Mouse (Mus musculus) forebrain, embryonic 11.5 days (tissue): ENCODE measurements at regions not wholly inside any gene's neighbourhood (a gene's known extent, or its start where the extent isn't known, plus 50 kb on each side); places are given as distances from the start of the nearest gene placed in this dataset.

Source experiments
- ATAC-seq: fragments of 200-750 bp; cut with Nextera tagmentation; replicated peaks from 2 replicates; pipeline ENCODE4 v1.8.0; 2017; ENCODE audit warnings: moderate TSS enrichment; ENCODE audit not compliant: low FRiP score
- DNase-seq: peaks from one replicate; pipeline ENCODE4 v3.0.0-alpha.2; 2017; ENCODE audit warnings: low spot score
- H3K27ac ChIP-seq: fragments of 300-500 bp; sonication (generic); 2 replicates; pipeline ENCODE4 v1.5.1; 2014; ENCODE audit warnings: low read depth, low read length
- H3K27me3 ChIP-seq: fragments of 300-500 bp; sonication (generic); 2 replicates; pipeline ENCODE4 v1.6.1; 2014; ENCODE audit warnings: mild to moderate bottlenecking, low read length, mixed read lengths; ENCODE audit not compliant: control insufficient read depth, insufficient read depth
- H3K36me3 ChIP-seq: fragments of 300-500 bp; sonication (generic); 2 replicates; pipeline ENCODE4 v1.6.1; 2014; ENCODE audit warnings: mild to moderate bottlenecking, low read length, moderate library complexity, mixed read lengths; ENCODE audit not compliant: control insufficient read depth, insufficient read depth
- H3K4me1 ChIP-seq: fragments of 300-500 bp; sonication (generic); replicated peaks from 2 replicates; pipeline ENCODE4 v1.6.1; 2014; ENCODE audit warnings: low read length, mixed read lengths; ENCODE audit not compliant: control insufficient read depth, insufficient read depth
- H3K4me2 ChIP-seq: fragments of 300-500 bp; sonication (generic); 2 replicates; pipeline ENCODE4 v1.6.1; 2014; ENCODE audit warnings: low read depth, mild to moderate bottlenecking, low read length, moderate library complexity, mixed read lengths; ENCODE audit not compliant: severe bottlenecking
- H3K4me3 ChIP-seq: fragments of 300-500 bp; sonication (generic); 2 replicates; pipeline ENCODE4 v1.5.1; 2014; ENCODE audit warnings: low read depth, low read length
- H3K9ac ChIP-seq: fragments of 300-500 bp; sonication (generic); 2 replicates; pipeline ENCODE4 v1.6.1; 2014; ENCODE audit warnings: low read length
- H3K9me3 ChIP-seq: fragments of 300-500 bp; sonication (generic); 2 replicates; pipeline ENCODE4 v1.6.1; 2016; ENCODE audit warnings: low read length, mixed read lengths; ENCODE audit not compliant: control insufficient read depth
- WGBS: fragments of 180-500 bp; shearing (Covaris S2); extraction: QIAGEN DNeasy Blood & Tissue Kit; methylation state at CpG from one replicate; pipeline ENCODE4 v1.1.7; 2014; 5-methylcytosine and 5-hydroxymethylcytosine counted together

DNA sequence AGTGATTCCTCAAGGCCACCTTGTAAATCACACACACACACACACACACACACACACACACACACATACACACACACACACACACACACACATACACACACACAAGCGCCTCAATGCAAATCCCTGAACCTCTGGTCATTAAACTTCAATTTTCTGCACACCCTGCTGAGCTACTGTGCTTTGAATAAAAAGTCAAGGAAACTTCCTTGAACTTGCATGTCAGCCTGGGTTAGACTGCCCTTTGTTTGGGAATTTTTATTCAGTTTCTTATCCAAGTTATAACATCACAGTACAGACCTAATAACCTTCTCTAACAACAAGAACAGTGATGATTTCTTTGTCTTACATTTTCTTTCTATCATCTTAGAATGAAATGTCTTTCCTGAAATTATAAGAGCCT, 528.1 kb upstream of the Cdh11 start:
- no peak for DNase-seq
- H3K27me3 ChIP-seq = peaks cover 64% of the 10 kb centered on the region
- 35% methylated on average over 1 of the region's 1 CpGs for WGBS
- ATAC-seq = no peak
- no peaks in the 10 kb centered on the region for H3K9me3 ChIP-seq
- H3K4me1 ChIP-seq = peaks cover 6% of the 10 kb centered on the region; the same call in 1 of the 2 replicates
- H3K27ac ChIP-seq = no peak overlapping the region
- no peak overlapping the region for H3K4me3 ChIP-seq
- no peak overlapping the region for H3K9ac ChIP-seq
- H3K36me3 ChIP-seq = no peaks in the 10 kb centered on the region
- H3K4me2 ChIP-seq = no peak overlapping the region

DNA sequence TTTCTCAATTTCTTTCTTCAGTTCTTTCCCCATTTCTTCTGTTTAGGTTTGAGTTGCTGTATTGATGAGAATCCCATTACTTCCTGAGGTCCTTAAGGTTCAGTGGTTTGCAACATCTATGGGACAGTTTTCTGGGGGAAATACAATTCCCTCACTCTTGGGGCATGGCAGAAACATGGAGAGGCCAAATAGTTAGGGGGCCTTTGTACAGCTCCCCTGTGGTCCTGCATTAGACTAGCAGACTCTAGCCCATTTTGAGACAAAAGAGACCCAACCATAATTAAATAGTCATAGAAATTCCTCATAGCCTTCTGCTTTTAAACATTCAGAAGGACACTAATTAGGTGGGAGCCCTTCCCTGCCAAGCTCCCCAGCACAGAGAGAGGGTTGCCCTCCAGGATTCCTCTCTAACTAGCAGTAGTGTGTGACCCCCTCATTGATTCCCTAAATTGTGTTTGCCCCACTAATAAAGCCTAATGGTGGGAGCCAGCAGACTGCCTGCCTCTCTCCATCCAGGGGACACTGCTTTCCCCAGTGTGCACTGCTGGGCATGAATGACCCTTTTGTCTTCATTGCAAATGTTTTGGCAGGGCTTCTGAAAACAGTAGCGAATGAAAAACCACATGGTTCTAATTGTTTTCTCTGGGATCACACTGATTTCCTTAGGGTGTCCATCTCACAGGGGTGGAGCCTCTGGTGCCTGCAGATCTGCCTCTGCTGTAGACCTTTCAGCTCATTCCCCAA, 529.0 kb upstream of the Cdh11 start:
- Histone ChIP-seq H3K27me3 (peaks cover 67% of the 10 kb centered on the region), H3K27ac (no peak overlapping the region), H3K4me3 (no peak overlapping the region), H3K9me3 (no peaks in the 10 kb centered on the region), H3K4me2 (no peak overlapping the region), H3K36me3 (no peaks in the 10 kb centered on the region), H3K9ac (no peak overlapping the region), H3K4me1 (peaks cover 6% of the 10 kb centered on the region; the same call in 1 of the 2 replicates)
- peak; percentile 96 for ATAC-seq
- peak; percentile 76 for DNase-seq
- WGBS = 3% methylated on average over 1 of the region's 1 CpGs

DNA sequence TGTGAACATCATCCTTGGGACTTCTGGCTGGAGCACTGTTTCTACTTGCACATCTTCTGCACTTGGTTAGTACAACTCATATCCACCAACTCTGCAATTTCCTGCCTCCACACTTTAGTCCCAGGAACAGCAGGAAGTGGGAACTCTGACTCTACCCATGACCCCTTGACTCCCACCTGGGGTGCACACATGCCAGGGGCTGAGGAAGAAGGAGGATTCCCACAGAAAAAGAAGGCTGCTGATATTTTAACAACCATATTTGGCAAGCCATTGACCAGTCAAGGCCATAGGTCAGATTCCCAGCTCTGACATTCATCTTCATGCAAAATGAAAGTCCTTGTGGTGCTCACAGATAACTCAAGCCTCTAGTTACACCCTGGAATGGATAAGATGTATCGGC, 530.3 kb upstream of the Cdh11 start:
- DNase-seq (peak; percentile 52), ATAC-seq (no peak)
- Histone ChIP-seq H3K9me3 (no peaks in the 10 kb centered on the region), H3K4me1 (peaks cover 6% of the 10 kb centered on the region; the same call in 1 of the 2 replicates), H3K36me3 (no peaks in the 10 kb centered on the region), H3K9ac (no peak overlapping the region), H3K4me2 (no peak overlapping the region), H3K4me3 (no peak overlapping the region), H3K27me3 (peaks cover 66% of the 10 kb centered on the region), H3K27ac (no peak overlapping the region)
- WGBS = 96% methylated on average over 1 of the region's 1 CpGs

DNA sequence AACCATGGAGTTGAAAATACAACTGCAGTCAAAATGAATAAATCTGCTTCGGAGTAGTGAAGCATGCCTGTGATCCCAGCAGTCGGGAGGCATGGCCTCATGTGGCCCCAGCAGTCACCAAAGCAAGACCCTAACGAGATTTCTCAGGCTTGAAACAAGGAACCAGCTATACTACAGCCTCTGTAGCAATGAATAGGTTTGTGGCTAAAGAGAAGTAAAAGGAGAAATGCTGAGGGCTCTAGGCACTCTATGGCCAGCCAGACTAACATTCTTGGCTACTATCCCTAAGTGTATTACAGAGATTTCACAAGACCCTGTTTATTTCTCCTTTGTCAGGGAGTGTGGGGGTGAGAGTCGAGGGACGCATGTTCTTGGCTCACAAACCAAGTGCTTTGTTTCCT, 531.2 kb upstream of the Cdh11 start:
- Histone ChIP-seq H3K4me3 (no peak overlapping the region), H3K27ac (no peak overlapping the region), H3K9ac (no peak overlapping the region), H3K9me3 (no peaks in the 10 kb centered on the region), H3K36me3 (no peaks in the 10 kb centered on the region), H3K4me1 (peaks cover 6% of the 10 kb centered on the region; the same call in 1 of the 2 replicates), H3K4me2 (no peak overlapping the region), H3K27me3 (peaks cover 59% of the 10 kb centered on the region)
- 49% methylated on average over 5 of the region's 5 CpGs for WGBS
- no peak for DNase-seq
- ATAC-seq = no peak

DNA sequence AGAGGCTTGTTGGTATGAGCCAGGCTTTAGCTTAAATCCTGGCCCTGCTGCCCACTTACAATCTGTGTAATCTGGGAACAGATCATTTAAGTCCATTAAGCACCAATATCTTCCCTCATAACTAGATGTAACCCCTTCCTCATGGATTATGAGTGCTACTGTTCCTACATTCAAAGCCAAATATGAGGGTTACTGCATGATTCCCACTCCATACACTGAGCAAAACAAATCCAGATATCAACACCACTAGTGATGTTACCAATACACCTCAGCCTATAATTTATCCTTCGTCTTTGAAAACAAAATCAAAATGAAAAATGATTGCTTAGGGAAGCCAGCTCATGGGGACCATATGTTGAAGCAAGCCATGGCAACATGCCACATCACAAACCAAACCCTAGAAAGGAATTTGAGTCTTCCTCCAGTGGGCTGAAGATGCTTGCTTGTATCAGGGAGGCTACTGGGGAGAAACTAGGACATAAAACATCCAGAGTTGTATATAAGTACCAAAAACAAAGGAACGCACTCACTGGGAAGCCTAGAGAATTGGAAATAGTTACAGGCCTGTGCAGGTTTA, 531.8 kb upstream of the Cdh11 start:
- Histone ChIP-seq H3K9ac (no peak overlapping the region), H3K27me3 (peaks cover 54% of the 10 kb centered on the region), H3K4me1 (peaks cover 6% of the 10 kb centered on the region; the same call in 1 of the 2 replicates), H3K9me3 (no peaks in the 10 kb centered on the region), H3K36me3 (no peaks in the 10 kb centered on the region), H3K4me3 (no peak overlapping the region), H3K4me2 (no peak overlapping the region), H3K27ac (no peak overlapping the region)
- DNase-seq (no peak), ATAC-seq (no peak)
- WGBS = 95% methylated on average over 2 of the region's 2 CpGs

GRCm38 (mm10) chr8:103324016-103324665, 538.7 kb upstream of the Cdh11 start:
- Histone ChIP-seq H3K4me1 (no peaks in the 10 kb centered on the region), H3K27ac (no peak overlapping the region), H3K9me3 (no peaks in the 10 kb centered on the region), H3K27me3 (peaks cover 7% of the 10 kb centered on the region), H3K4me3 (no peak overlapping the region), H3K4me2 (no peak overlapping the region), H3K9ac (no peak overlapping the region), H3K36me3 (no peaks in the 10 kb centered on the region)
- DNase-seq (no peak), ATAC-seq (no peak)

DNA sequence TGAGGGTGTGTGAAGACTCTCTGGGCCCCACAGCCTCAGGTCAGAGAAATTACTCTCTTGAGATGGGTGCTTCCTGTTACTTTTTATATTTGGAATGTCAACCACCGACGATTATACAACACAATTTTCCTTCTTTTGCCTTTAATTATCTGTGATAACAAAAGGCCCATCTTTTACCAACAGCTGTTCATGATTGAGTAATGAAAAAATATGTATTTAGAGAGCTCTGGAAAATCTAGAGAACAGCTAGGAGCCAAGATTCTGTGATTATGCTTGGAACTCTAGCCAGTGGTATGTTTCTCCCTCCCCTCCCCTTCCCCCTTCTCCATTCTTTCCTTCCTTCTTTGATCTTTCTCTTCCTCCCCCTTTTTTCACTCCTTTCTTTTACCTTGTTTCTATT, 546.0 kb upstream of the Cdh11 start:
- Histone ChIP-seq H3K4me1 (no peaks in the 10 kb centered on the region), H3K9ac (no peak overlapping the region), H3K4me2 (no peak overlapping the region), H3K9me3 (no peaks in the 10 kb centered on the region), H3K36me3 (no peaks in the 10 kb centered on the region), H3K27me3 (no peaks in the 10 kb centered on the region), H3K27ac (no peak overlapping the region), H3K4me3 (no peak overlapping the region)
- no peak for DNase-seq
- 92% methylated on average over 2 of the region's 2 CpGs for whole genome bisulfite sequencing
- no peak for ATAC-seq

GRCm38 (mm10) chr8:103337314-103337713, 551.9 kb upstream of the Cdh11 start:
- Histone ChIP-seq H3K4me2 (no peak overlapping the region), H3K36me3 (no peaks in the 10 kb centered on the region), H3K27me3 (no peaks in the 10 kb centered on the region), H3K27ac (no peak overlapping the region), H3K4me3 (no peak overlapping the region), H3K9me3 (no peaks in the 10 kb centered on the region), H3K4me1 (no peaks in the 10 kb centered on the region), H3K9ac (no peak overlapping the region)
- 92% methylated on average over 3 of the region's 3 CpGs for WGBS
- DNase-seq (no peak), ATAC-seq (no peak)
